Mouse (Mus musculus) hindbrain, embryonic 16.5 days (tissue): ENCODE results near the gene Ankrd63. TPM values are rescaled to one million over a fixed set of nuclear protein-coding genes. Genes with fewer than 3 reads are reported as not detected.

ENCODE experiments used
- ATAC-seq: fragments of 200-750 bp; cut with Nextera tagmentation; 2 replicates; pipeline ENCODE4 v1.8.0; 2017; ENCODE audit warnings: moderate TSS enrichment, moderate library complexity
- H3K27ac ChIP-seq: fragments of 300-500 bp; sonication (generic); 2 replicates; pipeline ENCODE4 v1.5.1; 2014; ENCODE audit warnings: low read depth, mild to moderate bottlenecking, control low read depth, low read length, moderate library complexity
- H3K27me3 ChIP-seq: fragments of 300-500 bp; sonication (generic); replicated peaks from 2 replicates; pipeline ENCODE4 v1.6.1; 2014; ENCODE audit warnings: low read length; ENCODE audit not compliant: control insufficient read depth, insufficient read depth
- H3K36me3 ChIP-seq: fragments of 300-500 bp; sonication (generic); 2 replicates; pipeline ENCODE4 v1.6.1; 2014; ENCODE audit warnings: mild to moderate bottlenecking, low read length, moderate library complexity, mixed read lengths; ENCODE audit not compliant: control insufficient read depth, insufficient read depth
- H3K4me1 ChIP-seq: fragments of 300-500 bp; sonication (generic); 2 replicates; pipeline ENCODE4 v1.6.1; 2014; ENCODE audit warnings: low read depth, low read length; ENCODE audit not compliant: control insufficient read depth, insufficient read depth
- H3K4me2 ChIP-seq: fragments of 300-500 bp; sonication (generic); 2 replicates; pipeline ENCODE4 v1.6.1; 2014; ENCODE audit warnings: mild to moderate bottlenecking, low read length, control low read depth, moderate library complexity
- H3K4me3 ChIP-seq: fragments of 300-500 bp; sonication (generic); 2 replicates; pipeline ENCODE4 v1.5.1; 2014; ENCODE audit warnings: mild to moderate bottlenecking, low read length, control low read depth, moderate library complexity
- H3K9ac ChIP-seq: fragments of 300-500 bp; sonication (generic); 2 replicates; pipeline ENCODE4 v1.6.1; 2014; ENCODE audit warnings: low read depth, mild to moderate bottlenecking, control low read depth, low read length, moderate library complexity
- H3K9me3 ChIP-seq: fragments of 300-500 bp; sonication (generic); 2 replicates; pipeline ENCODE4 v1.6.1; 2014; ENCODE audit warnings: mild to moderate bottlenecking, low read length, moderate library complexity; ENCODE audit not compliant: control insufficient read depth
- WGBS: fragments of 180-500 bp; shearing (Covaris S2); extraction: QIAGEN DNeasy Blood & Tissue Kit; methylation state at CpG from one replicate; pipeline ENCODE4 v1.1.7; 2014; 5-methylcytosine and 5-hydroxymethylcytosine counted together
- polyA plus RNA-seq: library from polyadenylated mRNA; unstranded; fragments of >200 nt; fragmentation: Nextera tagmentation; extraction: Ambion mirVana; gene quantifications from 2 replicates; pipeline ENCODE4 v1.2.1, GENCODE M21; 2015

The Ankrd63 gene
- polyA plus RNA-seq, 1 experiment from 2014 or later = 0.03 TPM

GRCm38 (mm10) chr2:118697955-118698354 is 5.8 kb downstream of the Ankrd63 start:
- Histone ChIP-seq H3K9me3 (no peaks in the 10 kb centered on the region), H3K36me3 (peaks cover 7% of the 10 kb centered on the region; the same call in 1 of the 2 replicates), H3K27me3 (peaks cover 57% of the 10 kb centered on the region), H3K9ac (no peak overlapping the region), H3K4me2 (no peak overlapping the region), H3K4me1 (peaks cover 21% of the 10 kb centered on the region), H3K4me3 (no peak overlapping the region), H3K27ac (no peak overlapping the region)
- ATAC-seq = no peak
- 30% methylated on average over 7 of the region's 7 CpGs for WGBS

DNA sequence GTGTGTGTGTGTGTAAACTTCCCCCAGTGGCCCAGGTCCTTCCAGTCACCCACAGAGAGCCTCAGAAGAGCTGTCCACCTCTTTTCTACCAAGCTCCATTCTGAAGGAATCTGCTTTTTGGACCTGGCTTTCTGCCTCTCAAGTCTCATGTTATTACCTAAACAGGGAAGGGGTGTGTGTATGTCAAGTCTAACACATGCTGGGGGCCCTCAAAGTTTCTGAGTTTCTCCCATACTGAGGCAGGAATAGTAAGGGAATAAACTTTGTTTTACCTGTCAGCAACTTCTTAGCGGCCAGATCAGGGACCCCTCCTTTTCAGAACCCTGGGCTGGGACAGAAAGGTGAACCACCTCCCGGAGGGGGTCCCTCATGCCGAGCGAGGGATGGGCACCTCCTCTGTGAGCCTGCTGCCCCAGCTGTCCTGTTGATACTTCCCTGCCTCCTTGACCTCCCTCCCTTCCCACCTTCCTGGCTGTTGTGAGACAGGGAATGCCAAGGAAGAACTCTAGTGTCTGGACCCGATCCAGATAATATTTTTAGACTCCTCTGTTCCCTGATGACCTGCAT is 6.4 kb downstream of the Ankrd63 start:
- H3K4me3 ChIP-seq = no peak overlapping the region
- peaks cover 16% of the 10 kb centered on the region for H3K4me1 ChIP-seq
- peaks cover 7% of the 10 kb centered on the region; the same call in 1 of the 2 replicates for H3K36me3 ChIP-seq
- H3K4me2 ChIP-seq = no peak overlapping the region
- peaks cover 51% of the 10 kb centered on the region for H3K27me3 ChIP-seq
- WGBS = 30% methylated on average over 5 of the region's 5 CpGs
- no peak for ATAC-seq
- no peaks in the 10 kb centered on the region for H3K9me3 ChIP-seq
- no peak overlapping the region for H3K27ac ChIP-seq
- no peak overlapping the region for H3K9ac ChIP-seq

- Histone ChIP-seq H3K4me2 (no peak overlapping the region), H3K9me3 (no peaks in the 10 kb centered on the region), H3K4me1 (peaks cover 16% of the 10 kb centered on the region), H3K9ac (no peak overlapping the region), H3K27ac (no peak overlapping the region), H3K27me3 (peaks cover 44% of the 10 kb centered on the region), H3K4me3 (no peak overlapping the region), H3K36me3 (peaks cover 7% of the 10 kb centered on the region; the same call in 1 of the 2 replicates)
- WGBS = 44% methylated on average over 21 of the region's 21 CpGs
- no peak for ATAC-seq
Observed at GRCm38 (mm10) chr2:118696451-118697308, 7.1 kb downstream of the Ankrd63 start.

GRCm38 (mm10) chr2:118695677-118696232 is 8.0 kb downstream of the Ankrd63 start:
- H3K27me3 ChIP-seq = peaks cover 35% of the 10 kb centered on the region
- 26% methylated on average over 11 of the region's 11 CpGs for whole genome bisulfite sequencing
- ATAC-seq = no peak

GRCm38 (mm10) chr2:118693370-118693966 is 10.3 kb downstream of the Ankrd63 start:
- H3K27ac ChIP-seq = no peak overlapping the region
- H3K9me3 ChIP-seq = no peaks in the 10 kb centered on the region
- H3K4me1 ChIP-seq = peaks cover 6% of the 10 kb centered on the region; the same call in 1 of the 2 replicates
- H3K27me3 ChIP-seq = peaks cover 19% of the 10 kb centered on the region
- 74% methylated on average over 19 of the region's 19 CpGs for WGBS
- no peak overlapping the region for H3K9ac ChIP-seq
- H3K4me2 ChIP-seq = no peak overlapping the region
- no peak overlapping the region for H3K4me3 ChIP-seq
- H3K36me3 ChIP-seq = peaks cover 13% of the 10 kb centered on the region
- ATAC-seq = 0 out of 2 replicates have a peak, but pooled peaks have one; percentile 12

More at GRCm38 (mm10) chr2:118695677-118696232, 8.0 kb downstream of the Ankrd63 start:
- Histone ChIP-seq H3K4me3 (no peak overlapping the region), H3K9ac (no peak overlapping the region), H3K4me2 (no peak overlapping the region), H3K27ac (no peak overlapping the region), H3K36me3 (peaks cover 7% of the 10 kb centered on the region; the same call in 1 of the 2 replicates), H3K4me1 (peaks cover 13% of the 10 kb centered on the region), H3K9me3 (no peaks in the 10 kb centered on the region)

DNA sequence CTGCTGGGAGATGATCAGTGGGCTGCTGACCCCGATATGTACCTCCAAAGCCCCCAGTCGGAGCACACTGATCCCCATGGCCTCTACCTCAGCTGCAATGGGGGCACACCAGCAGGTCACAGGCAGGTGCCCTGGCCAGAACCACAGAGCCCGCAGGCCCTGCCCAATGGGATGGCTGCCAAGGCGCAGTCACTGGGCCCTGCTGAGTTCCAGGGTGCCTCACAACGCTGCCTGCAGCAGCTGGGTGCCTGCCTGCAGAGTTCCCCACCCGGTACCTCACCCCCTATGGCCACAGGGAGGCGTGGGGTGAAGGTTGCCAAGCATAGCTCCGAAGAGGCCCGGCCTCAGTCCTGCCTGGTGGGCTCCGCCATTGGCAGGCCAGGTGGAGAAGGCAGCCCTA is 13.9 kb downstream of the Ankrd63 start:
- peaks cover 9% of the 10 kb centered on the region for H3K36me3 ChIP-seq
- WGBS = 70% methylated on average over 10 of the region's 10 CpGs
- no peak for ATAC-seq
- H3K27ac ChIP-seq = no peak overlapping the region
- H3K9ac ChIP-seq = no peak overlapping the region
- H3K27me3 ChIP-seq = peaks cover 4% of the 10 kb centered on the region
- no peak overlapping the region for H3K4me2 ChIP-seq
- H3K4me3 ChIP-seq = no peak overlapping the region
- no peaks in the 10 kb centered on the region for H3K9me3 ChIP-seq
- no peaks in the 10 kb centered on the region for H3K4me1 ChIP-seq

- Histone ChIP-seq H3K9ac (no peak overlapping the region), H3K4me2 (no peak overlapping the region), H3K9me3 (no peaks in the 10 kb centered on the region), H3K4me1 (no peaks in the 10 kb centered on the region), H3K36me3 (peaks cover 6% of the 10 kb centered on the region), H3K27me3 (no peaks in the 10 kb centered on the region; the same call in 1 of the 2 replicates), H3K4me3 (no peak overlapping the region), H3K27ac (no peak overlapping the region)
- no peak for ATAC-seq
- WGBS = 88% methylated on average over 3 of the region's 3 CpGs
Observed at GRCm38 (mm10) chr2:118687791-118688190, 16.0 kb downstream of the Ankrd63 start.

GRCm38 (mm10) chr2:118686693-118687092 is 17.1 kb downstream of the Ankrd63 start:
- Histone ChIP-seq H3K4me1 (no peaks in the 10 kb centered on the region), H3K27ac (no peak overlapping the region), H3K9me3 (no peaks in the 10 kb centered on the region), H3K4me2 (no peak overlapping the region), H3K36me3 (peaks cover 6% of the 10 kb centered on the region), H3K9ac (no peak overlapping the region), H3K4me3 (no peak overlapping the region), H3K27me3 (no peaks in the 10 kb centered on the region; the same call in 1 of the 2 replicates)
- ATAC-seq = no peak
- WGBS = 79% methylated on average over 8 of the region's 8 CpGs

- 87% methylated on average over 4 of the region's 4 CpGs for WGBS
- Histone ChIP-seq H3K27me3 (no peaks in the 10 kb centered on the region), H3K4me2 (no peak overlapping the region), H3K4me3 (no peak overlapping the region), H3K4me1 (no peaks in the 10 kb centered on the region), H3K9me3 (no peaks in the 10 kb centered on the region), H3K27ac (no peak overlapping the region), H3K9ac (no peak overlapping the region), H3K36me3 (peaks cover 3% of the 10 kb centered on the region)
- no peak for ATAC-seq
Observed at GRCm38 (mm10) chr2:118685088-118685487, 18.7 kb downstream of the Ankrd63 start.
